Mouse (Mus musculus) cerebellum, postnatal 14 days (tissue): ENCODE data around the gene Zglp1.
A peak's percentile ranks its signal among the peaks of the same experiment; 100 is the strongest.

Experiments used
- DNase-seq, 2 experiments: peaks; one replicate each; pipeline ENCODE4 v3.0.0; 2021; ENCODE audit warnings: mixed read lengths in 2 of 2

Zglp1 gene

DNA sequence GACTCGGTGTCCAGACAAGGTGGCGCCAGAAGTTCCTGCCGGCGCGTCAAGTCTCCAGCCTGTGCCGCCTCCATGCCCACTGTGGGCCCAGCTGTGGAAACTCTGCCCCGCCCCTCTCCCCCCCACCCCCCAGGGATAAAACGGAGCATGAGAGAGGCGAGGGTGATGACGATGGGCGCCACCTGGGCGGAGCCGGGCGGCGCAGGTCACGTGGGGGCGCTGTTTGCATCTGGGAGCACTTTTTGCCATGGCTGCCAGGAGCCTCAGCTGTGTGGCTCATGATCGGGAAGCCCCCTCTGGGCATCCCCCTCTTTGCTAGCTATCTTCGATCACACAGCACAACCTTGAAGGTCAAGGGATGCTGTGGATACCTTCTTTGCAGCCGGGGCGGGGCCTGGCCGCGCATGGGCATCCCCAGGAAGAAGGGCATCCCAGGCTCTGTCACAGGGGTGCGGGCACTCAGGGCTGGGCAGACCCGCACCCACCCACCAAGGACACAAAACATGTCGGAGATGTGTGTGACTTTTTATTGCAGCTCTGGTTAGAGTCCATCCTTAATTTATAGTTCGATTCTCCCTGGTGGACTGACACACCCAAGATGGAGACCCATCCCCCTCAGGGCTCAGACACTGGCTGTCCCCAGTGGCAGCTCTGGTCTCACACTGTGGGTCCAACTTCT lies at the start of gene Zglp1:
Gene Zglp1, minus strand, starts transcription at position 88 of the 679 bp plus-strand sequence.
- no peak for DNase-seq

DNA sequence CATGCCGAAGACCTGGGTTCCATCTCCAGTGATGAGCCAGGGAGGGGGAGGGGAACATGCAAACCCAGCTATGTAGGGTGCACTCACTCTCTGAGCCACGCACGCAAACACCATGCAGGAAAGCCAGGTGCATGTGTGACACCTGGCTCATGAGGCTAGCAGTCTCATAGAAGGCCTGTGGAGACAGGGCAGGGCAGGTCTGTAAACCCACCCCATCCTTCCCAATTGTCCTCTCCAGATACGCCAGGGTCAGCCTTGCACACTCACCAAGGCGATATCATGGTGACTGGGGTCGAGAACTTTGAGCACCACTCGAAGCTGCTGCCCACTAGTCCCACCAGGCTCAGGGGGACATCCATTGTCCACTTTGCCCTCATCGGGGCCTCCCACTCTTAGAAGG lies 48.2 kb upstream of the Zglp1 start:
- DNase-seq, result no peak

DNA sequence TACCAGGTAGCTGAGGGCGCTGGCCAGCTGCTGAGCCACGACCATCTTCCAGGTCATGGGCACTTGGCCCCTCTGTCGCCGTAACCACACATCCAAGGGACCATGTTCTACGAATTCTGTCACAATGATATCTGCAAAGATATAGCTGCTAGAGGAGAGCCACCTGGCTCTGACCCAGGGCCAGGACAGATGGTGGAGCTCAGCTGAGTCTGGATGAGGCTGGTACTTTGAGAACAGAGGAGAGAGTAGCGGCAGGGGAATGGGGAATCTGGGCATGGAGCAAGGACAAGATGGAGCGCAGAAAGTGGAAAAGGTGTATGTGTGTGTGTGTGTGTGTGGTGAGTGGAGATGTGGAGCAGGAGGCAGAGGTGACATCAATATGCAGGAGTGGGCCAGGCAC lies 47.3 kb upstream of the Zglp1 start:
- DNase-seq, result peak; percentile 21 to 32

DNA sequence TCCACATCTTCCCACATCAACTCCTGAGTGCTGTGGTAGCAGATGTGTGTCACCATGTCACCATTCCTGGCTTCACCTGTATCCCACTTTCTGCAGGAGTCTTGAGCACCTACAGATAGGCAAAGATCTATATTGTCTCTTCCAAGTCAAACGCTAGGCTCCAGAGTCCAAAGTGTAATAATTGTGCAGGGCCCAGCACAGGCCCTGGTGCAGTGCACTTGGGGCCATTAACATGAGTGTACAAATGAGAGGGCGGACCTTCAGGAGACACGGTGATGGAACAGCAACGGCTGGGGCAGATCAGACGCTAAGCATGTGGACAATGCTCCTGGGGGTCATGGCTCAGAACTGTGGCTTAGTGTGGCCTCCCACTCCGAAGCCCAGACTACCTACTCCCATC lies 46.9 kb upstream of the Zglp1 start:
- no peak for DNase-seq

DNA sequence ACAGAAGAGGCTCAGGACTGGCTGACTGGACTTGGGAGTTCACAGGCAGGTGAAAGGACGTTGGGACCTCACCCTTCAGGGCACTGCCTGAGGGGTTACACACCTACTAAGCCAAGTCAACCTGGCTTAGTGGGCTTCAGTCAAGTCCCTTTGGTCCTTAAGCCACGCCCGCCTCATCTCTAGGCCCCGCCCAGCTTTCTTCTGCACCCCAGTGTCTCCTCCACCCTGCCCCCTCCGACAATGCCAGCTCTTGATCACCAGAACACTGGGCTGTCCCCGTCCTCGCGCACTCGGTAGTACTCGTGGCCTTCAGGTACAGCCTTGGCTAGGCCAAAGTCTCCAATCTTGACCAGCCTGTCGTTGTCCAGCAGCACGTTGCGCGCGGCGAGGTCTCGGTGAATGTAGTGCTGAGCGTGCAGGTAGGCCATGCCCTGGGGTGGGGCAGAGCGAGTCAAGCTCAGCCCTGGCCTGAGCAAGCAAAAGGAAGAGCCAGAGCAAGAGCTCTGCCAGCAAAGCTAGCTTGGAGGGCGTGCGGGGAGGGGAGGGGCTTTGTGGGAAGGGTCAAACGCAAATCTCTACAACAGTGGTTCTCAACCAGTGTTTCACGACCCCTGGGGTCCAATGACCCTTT lies 40.8 kb upstream of the Zglp1 start:
- no peak for DNase-seq

DNA sequence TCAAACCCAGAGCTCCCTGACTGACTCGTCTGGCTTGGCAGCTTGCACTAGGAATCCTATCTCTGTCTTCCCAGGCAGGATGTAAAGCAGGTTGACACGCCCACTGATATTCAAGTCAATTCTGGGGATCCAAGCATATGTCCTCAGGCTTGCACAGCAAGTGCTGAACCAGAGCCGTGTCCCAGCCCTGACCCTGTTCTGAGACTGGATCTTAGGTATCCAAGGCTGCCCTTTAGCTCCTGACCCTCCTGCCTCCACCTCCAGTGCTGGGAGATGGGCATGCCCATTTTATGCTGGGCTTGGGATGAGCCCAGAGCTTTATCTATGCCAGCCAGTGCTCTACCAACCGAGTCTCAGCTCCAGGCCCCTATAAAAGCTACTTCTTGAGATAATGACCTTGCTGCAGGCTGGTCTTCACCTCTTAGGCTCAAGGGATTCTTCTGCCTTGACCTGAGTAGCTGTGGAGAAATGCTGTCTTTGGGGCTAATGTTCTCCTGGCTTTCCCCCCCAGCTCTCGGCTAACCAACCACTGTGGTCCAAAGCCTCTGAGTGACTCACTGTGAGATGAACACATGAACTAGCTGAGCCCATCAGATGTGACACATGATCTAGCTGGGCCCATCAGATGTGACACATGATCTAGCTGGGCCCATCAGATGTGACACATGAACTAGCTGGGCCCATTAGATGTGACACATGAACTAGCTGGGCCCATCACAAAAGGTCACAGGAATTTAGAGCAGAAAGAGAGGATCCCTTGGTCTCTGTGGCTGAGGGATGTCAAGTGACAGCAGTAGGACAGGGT lies 39.1 kb upstream of the Zglp1 start:
- no peak for DNase-seq

DNA sequence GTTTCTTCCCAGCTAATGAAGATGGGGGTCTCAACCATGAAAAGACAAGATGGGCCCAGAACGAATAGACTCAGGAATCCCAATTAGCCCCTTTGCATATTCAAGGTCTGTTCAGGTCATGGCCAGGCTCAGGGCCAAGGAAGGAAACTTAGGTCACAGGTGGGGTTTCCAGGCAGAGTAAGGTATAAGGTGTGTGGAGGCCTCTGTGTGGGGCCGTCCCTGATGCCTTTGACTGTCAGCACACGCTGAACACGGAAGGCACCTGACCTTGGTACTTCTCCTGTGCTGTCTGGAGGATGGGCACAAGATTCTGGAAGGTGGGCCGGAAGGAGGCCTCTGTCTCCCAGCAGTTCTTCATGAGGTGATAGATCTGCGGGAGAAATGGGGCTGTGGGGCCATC lies 37.9 kb upstream of the Zglp1 start:
- DNase-seq, result no peak

DNA sequence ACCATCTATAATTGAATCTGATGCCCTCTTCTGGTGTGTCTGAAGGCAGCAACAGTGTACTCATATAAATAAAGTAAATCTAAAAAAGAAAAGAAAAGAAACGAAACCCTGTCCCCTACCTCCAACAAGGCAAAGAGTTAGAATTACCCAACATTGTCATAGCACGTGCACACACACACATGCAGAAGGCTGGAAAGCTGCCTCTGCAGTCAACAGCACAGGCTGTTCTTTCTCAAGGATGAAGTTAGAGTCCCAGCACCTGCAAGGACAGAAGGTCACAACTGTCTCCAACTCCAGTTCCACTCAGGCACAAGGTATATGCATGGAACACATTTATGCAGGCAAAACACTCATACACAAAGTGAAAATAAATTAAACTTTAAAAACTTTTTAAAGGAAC lies 35.2 kb upstream of the Zglp1 start:
- DNase-seq, result no peak

DNA sequence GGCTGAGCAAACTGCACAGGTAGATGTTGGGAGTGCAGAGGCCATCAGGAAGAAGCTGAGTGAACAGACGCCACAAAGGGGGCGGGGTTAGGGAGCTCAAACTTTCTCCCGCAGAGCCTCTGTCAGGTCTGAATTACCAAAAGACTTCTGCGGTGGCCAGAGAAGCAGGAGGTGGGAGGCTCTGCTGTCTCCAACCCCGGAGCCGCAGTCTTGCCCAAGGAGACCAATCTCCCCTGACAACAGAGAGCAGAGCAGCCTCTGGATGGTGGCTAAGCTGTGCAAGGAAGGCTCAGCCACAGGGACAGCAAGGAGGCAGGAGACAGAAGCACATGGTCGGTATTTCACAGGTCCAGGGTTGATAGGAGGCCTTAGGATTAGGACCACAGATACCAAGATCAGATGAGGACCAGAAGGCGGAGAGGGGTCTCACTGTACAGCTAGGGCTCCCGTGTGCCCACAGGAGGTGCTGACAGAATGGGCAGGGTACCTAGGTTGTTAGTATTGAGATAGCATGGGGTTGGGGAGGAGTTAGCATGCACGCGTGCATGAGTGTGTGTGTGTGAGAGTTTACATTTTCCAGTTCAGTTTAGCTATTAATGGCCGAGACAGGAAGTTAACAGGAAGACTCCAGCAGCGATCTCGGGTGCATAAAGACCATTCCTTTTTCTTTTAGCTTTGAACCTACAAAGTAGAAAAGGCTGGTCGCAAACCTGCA lies 33.7 kb upstream of the Zglp1 start:
- DNase-seq, result no peak

DNA sequence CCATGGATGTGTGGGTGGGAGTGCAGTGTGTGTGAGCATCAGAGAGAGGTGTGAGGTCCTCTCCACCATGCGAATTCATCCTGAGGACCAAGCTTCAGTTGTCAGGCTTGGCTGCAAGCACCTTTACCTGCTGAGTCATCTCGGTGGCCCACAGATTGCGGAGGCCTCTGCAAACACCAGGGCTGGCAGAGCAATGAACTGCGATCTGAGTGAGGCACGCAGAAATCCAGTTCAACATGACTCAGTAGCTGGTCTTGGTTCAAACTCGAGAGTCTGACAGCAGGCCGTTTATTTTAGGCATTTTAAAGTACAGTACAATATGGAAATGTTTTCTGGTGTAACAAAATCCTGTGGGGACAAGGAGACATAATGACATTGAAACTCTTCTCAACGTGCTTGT lies 30.9 kb upstream of the Zglp1 start:
- no peak for DNase-seq

DNA sequence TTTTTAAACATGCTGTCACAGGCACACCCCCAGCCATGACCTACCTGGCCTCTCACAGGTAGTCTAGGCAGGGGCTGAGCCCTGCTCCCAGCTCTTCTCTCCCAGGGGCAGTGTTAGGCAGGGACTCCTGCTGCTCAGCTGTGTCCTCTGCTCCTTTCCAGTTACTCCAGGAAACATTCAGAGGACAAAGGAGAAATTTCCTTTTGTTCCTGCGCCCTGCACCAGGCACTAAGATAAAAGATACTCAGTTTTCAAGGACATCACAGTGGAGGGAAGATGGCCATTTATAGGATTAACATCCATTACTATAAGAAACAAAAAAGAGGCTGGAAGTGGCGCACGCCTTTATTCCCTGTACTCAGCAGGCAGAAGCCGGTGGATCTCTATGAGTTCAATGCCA lies 29.1 kb upstream of the Zglp1 start:
- DNase-seq, result no peak

DNA sequence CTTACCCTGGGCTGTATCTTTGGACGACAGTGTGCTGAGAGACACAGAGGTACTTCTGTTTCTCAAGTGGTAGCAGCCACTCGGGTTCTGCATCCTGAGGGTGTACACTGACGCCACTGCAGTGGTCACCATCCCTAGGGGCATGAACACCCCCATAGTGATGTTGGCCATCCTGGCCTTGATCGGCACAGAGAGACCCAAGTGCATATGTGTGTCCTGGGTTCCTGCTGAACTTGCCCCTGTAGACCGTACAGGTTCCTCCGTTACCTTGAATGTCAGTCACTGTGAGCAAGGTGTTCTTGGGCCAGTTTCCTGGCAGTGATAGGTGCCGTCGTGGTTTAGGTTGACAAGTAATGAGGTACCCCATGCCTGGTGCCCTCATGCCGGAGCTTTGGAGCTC lies 26.5 kb upstream of the Zglp1 start:
- DNase-seq, result no peak

DNA sequence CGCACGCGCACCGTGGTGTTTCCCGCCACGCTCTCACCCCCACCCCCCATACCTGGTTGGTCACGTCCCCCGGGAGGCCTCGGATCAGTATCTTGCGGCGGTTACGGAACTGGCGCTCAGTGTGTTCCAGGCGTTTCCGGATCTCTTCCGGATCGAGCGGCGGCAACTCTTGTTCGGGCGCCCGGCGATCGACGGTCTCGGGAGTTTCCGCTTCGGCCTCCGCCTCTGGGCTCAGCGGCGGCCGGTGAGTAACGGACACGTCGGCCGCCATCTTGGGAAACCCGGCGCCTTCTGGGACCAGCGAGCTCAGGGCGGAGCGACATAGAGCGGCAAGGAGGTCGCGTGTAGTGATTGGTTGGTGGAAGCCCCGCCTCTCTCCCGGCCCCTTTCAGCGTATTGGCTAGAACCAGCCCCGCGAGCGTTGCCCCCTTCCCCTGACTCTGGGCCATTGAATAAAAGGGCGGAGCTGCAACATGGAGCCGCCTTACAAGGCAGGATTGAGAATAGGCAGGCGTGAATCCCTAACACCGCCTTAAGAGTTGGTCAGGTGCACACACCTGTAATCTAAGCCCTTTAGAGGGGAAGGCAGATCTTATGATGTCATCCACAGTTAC lies 24.9 kb upstream of the Zglp1 start, which contains the start of the genes Gm38431 and Raver1:
Gene Gm38431, minus strand, starts transcription at position 291 of the 614 bp plus-strand sequence.
Gene Raver1, minus strand, starts transcription at position 302 of the 614 bp plus-strand sequence.
- peak; percentile 97 to 98 for DNase-seq

DNA sequence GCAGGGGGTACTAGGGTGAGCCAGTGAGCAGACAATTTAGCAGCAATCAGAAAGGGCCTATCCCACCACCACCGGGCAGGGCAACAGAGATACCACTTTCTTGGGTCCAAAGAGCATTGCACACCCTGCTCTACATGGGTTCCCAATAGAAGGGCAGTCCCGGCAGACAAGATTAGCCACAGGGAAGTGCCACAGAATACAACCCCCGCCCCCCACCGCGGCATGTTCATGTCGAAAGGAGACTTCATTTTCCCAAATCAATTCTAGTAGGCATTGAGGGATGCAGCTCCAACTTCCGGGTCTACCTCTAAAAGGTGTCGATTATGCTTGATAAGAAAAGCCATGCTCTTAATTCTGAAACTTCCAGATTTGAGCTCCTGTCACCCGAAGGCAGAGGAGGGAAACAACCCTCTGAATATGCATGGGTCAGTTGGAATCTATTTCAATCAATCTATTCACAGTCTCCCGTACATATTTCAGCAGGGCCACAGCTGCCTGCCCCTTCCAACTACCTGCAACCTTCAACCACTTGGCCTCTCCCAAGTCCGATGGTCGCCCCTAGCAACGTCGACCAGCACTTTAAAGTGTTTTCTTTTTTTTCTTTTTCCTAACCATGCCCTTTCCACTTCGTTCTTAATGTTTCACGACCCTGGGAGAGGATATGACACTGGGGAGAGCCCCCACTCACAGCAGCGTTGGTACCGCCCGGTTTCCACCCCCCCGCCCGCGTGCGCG lies 24.2 kb upstream of the Zglp1 start:
- DNase-seq, result peak in 1 of 2 experiments; percentile 18

DNA sequence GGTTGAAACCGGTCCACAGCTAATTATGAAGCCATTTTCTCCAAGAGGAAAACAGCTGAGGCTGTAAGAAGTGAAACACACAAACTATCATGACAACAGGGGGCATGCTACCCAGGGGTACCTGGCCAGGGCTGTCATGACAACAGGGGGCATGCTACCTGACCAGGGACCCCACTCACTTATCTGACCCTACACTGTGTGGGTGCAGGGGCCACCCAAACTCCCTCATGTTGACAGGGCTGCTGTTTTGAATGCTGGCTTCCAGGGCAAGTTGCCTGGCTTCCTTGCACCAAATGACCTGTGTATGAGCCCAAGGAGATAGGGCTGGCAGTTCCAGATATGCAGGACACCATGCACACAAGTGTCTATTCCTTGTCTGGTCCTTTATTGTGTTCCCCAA lies 23.6 kb upstream of the Zglp1 start:
- DNase-seq, result no peak

DNA sequence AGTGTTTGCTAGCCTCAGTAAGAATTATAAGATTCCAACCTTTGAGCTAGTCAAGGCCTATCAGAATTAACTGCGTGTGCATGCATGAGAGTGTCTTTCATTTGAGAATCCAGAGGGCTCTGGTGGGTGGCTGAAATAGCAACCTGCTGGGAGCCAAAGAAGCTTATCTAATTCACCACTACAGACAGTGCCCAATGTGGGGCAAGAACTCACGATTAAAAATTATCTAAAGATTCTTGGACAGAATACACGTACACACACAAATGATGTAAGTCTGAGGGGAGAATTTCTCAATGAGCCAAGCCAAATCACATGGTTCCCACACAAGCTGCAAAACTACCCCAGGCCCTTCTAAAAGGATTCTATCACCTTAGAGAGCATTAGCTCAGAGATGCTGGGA lies 16.4 kb upstream of the Zglp1 start:
- DNase-seq, result no peak

DNA sequence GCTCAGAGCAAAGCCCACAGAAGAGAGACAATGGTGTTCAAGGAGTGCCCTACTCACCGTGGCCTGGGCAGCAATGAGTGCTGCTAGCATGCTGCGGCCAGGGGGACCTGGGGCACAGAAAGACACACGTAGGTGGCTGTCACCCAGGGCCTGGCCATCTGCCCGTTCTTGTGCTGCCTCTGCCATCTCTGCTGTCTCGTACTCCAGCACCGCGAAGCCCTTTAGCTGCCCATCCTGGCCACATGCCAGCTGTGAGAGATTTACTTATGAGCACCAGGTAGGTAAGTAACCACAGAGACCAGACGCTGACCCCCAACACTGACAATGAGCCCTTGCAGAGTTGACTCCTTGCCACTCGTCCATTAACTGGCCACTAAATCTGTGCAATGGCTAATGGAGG lies 14.2 kb upstream of the Zglp1 start:
- peak; percentile 27 to 44 for DNase-seq

DNA sequence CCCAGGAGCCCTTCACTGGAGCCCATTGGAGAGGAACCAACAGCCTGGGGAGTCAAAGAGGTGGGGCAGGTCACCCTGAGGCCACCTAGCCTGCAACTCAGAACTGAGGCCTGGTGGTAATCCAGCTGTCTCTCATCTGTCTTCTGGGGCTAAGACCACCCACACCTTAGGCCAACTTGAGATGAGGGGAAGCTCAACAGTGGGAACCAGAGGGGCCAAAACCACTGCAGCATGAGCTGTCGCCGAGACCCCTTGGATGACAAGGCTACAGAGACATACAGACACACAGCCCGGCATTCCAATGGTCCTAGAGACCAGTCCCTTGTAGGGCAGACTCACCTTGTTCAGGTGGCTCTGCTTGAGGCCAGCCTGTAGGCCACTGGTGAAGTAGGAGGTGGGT lies 8.7 kb upstream of the Zglp1 start:
- DNase-seq, result no peak

DNA sequence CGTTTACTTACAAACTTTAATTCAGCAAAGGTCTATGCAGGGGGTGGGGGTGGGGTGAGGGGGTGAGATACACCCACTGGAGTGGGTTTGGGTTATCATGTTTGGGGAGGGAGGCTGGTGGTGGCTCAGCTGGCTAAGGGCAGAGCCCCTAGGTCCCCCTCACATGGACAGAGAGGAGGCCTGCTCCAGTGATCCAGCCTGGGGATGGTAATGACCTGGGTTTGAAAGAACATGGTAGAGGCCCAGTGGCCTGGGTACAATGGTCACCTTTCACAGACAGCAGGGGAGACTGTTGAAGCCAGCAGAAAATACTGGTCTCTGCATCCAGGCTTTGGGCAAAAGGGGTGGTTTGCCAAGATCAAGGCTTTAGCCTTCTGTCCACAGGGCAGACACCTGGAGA lies 7.3 kb upstream of the Zglp1 start:
- DNase-seq, result peak in 1 of 2 experiments; percentile 20

DNA sequence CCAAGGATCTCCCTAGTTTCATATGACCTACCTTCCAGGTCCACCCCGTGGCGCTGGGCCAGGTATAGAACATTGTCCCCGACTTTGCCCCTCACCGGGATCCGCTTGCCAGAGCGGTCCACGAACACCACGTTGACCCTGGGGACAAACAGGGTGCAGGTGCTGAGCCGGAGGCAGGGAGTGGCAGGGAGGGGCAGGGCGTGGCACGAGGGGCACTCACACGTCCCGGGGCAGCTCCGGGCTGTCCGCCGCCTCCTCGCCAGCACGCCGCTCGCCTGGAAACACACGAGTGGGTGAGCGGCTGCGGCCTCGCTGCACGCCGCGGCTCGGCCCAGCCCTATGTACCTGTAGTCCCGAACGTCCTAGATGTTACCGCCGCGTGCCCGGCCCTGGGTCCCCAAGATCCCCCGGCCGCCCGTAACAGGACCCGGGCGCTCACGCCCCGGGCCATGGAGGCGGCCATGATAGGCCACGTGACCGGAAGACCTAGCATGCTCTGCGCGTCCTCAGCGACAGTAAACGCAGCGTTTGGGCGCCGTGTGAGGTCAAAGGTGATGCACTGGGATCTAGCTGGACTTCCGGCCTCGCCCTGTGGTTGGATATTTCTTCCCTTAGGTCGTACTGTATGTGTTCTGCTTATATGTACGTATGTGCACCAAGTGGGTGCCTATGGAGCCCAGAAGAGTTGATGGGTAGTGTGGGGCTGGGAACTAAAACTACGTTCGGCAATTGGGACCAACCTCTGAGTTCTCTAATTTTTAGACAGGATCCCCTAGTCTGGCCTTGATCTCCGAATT lies 6.3 kb upstream of the Zglp1 start, which contains the start of the genes Gm49373 and Fdx1l:
Gene Gm49373, minus strand, starts transcription at position 53 of the 797 bp plus-strand sequence.
Gene Fdx1l, minus strand, starts transcription at position 571 of the 797 bp plus-strand sequence.
- DNase-seq, result peak; percentile 91 to 93

DNA sequence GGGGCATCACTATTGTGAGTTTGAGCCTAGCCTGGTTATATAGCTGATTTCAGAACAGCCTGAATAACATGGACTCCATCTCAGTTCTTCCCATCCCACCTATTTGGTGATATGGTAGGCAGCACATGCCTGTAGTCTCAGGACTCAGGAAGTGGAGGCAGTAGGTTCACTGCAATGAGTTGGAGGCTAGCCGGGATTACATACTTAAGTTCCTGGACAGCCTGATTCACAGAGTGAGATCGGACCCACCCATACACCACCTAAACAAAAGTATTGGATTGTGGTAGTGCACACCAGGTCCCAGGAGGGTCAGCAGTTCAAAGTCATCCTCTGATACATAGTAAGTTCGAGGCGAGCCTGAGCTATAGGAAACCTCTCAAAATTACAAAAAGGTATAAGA lies 5.7 kb upstream of the Zglp1 start:
- no peak for DNase-seq
